In the genomic region with DNA sequence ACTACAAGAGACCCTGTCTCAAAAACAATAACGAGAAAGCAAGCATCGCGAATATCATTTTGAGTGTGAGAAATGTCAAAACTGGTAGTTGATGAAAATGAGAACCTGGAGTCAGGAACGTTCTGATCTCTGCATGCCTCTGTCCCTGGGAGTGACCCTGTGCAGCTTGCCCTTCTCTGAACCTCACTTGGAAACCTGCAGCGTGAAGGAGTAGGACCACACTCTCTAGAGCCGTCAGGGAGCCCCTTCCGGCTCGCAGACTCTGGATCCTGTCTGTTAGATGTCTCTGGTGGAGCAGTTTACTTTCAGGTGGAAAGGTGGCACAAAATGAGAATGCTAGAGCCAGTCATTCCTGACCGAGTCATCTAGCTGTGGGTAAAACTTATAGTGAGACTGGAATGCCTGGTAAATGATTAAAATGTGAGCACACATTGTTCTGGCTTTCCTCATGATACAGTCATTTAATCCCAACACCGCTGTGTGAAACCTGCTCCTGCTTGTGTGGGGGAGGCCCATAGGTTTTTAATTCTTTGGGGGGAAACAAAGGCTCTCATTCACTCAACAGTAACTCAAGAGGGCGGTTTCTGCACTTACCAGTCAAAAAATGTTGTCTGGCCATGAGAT, we compare ENCODE assay signal across 17 mouse cellular contexts. TPM values are rescaled to one million over a fixed set of nuclear protein-coding genes. Genes with fewer than 3 reads are reported as not detected.
DNase-seq lines count a peak whose midpoint lies in the region; ATAC-seq and TF ChIP-seq lines count a peak whose summit lies in the region.
"Had no signal": no experiment of that assay in that cellular context is flagged by ENCODE, and none has a peak within 500 bp of the region (broad histone marks: within the 10 kb centered on the region; RNA-seq: fewer than 3 reads in every experiment).

No protein-coding gene starts in this region.

- no peak for TF ChIP-seq EP300 in liver, postnatal 0 days (IDR thresholded peaks at IDR 0.05; ENCODE audit: low read depth)

- H3K9ac ChIP-seq in kidney, embryonic 14.5 days (ENCODE audit: low read depth, low read length) = no peak overlapping the region
- no peak overlapping the region for H3K9ac ChIP-seq in liver, postnatal 0 days (replicated peaks)
- H3K9ac ChIP-seq: embryonic facial prominence, embryonic 13.5 days; heart, embryonic 15.5 days; hindbrain, embryonic 15.5 days had no signal

- no peak overlapping the region for H3K4me3 ChIP-seq in kidney, embryonic 14.5 days (ENCODE audit: low read length)
- H3K4me3 ChIP-seq in liver, postnatal 0 days (ENCODE audit: low read depth, low read length) = no peak overlapping the region
- H3K4me3 ChIP-seq: embryonic facial prominence, embryonic 13.5 days; heart, embryonic 15.5 days; hindbrain, embryonic 15.5 days; midbrain, embryonic 10.5 days had no signal

- POLR2A ChIA-PET in Patski (lab: Charles Lee) = interaction anchor here (0.5 to 0.6 kb wide), 2 partner anchors 17 to 124 kb away, joined by 3 to 4 read pairs; no protein-coding TSS in a partner anchor

- H3K36me3 ChIP-seq in kidney, embryonic 14.5 days (ENCODE audit: control insufficient read depth, insufficient read depth, low read length) = no peaks in the 10 kb centered on the region
- H3K36me3 ChIP-seq in liver, postnatal 0 days (replicated peaks; ENCODE audit: insufficient read depth, low read length) = no peaks in the 10 kb centered on the region
- H3K36me3 ChIP-seq: embryonic facial prominence, embryonic 13.5 days; heart, embryonic 15.5 days; hindbrain, embryonic 15.5 days; midbrain, embryonic 10.5 days had no signal

- TF ChIP-seq CTCF in Patski (IDR thresholded peaks at IDR 0.05) = no peak
- TF ChIP-seq CTCF in liver, postnatal 0 days (IDR thresholded peaks at IDR 0.05; ENCODE audit: low read depth) = no peak

- ATAC-seq in Patski = peak; percentile 94
- peak; percentile 71 for ATAC-seq in kidney, embryonic 14.5 days (ENCODE audit: low FRiP score, low TSS enrichment)
- ATAC-seq in liver, postnatal 0 days = peak; percentile 62; the same call in 1 of the 2 replicates
- ATAC-seq in granulocyte monocyte progenitor cell, adult 5-6 weeks (replicated peaks; ENCODE audit: poor library complexity, severe bottlenecking) = no peak

- peak overlapping the region; percentile 65; the same call in 1 of the 2 replicates for H3K27ac ChIP-seq in kidney, embryonic 14.5 days (ENCODE audit: low read depth, low read length)
- H3K27ac ChIP-seq in liver, postnatal 0 days (ENCODE audit: low read depth) = no peak overlapping the region
- H3K27ac ChIP-seq: embryonic facial prominence, embryonic 13.5 days; heart, embryonic 15.5 days; hindbrain, embryonic 15.5 days had no signal

- in situ Hi-C loops in Patski (cut with MboI; ENCODE audit: low pct_unique_long_range_greater_than_20kb) = no loop called here

- no peaks in the 10 kb centered on the region for H3K27me3 ChIP-seq in Patski
- no peaks in the 10 kb centered on the region for H3K27me3 ChIP-seq in kidney, embryonic 14.5 days (ENCODE audit: control insufficient read depth, insufficient read depth, low read length)
- no peaks in the 10 kb centered on the region for H3K27me3 ChIP-seq in liver, postnatal 0 days (ENCODE audit: insufficient read depth, low read length)
- H3K27me3 ChIP-seq: heart, embryonic 15.5 days; hindbrain, embryonic 15.5 days had no signal

- CTCF ChIA-PET in Patski (lab: Charles Lee) = no interaction called here

- 67% methylated on average over 11 of the region's 11 CpGs for WGBS in kidney, embryonic 14.5 days
- WGBS in liver, postnatal 0 days (ENCODE audit: insufficient replicate concordance) = 64% methylated on average over 11 of the region's 11 CpGs

- no peaks in the 10 kb centered on the region; the same call in 1 of the 2 replicates for H3K4me1 ChIP-seq in kidney, embryonic 14.5 days (ENCODE audit: control insufficient read depth, insufficient read depth, low read length)
- no peaks in the 10 kb centered on the region for H3K4me1 ChIP-seq in liver, postnatal 0 days (ENCODE audit: insufficient read depth)

- DNase-seq in kidney, adult 11 months = peak; percentile 31
- no peak for DNase-seq in kidney, postnatal 10 days
- peak; percentile 55 for DNase-seq in Patski (ENCODE audit: low read depth, low spot score)
- DNase-seq in liver, postnatal 0 days = no peak
- no peak for DNase-seq in adrenal gland, postnatal 4 days (ENCODE audit: low spot score in 2 of 2)
- DNase-seq in cerebellum, postnatal 4 days (ENCODE audit: low spot score in 2 of 2) = no peak
- DNase-seq: adrenal gland, postnatal 25 days; cerebellum, postnatal 36 days; heart, adult 11 months; lung, adult 2 months; thymus, postnatal 14 days had no signal

- H3K4me2 ChIP-seq in kidney, embryonic 14.5 days (replicated peaks; ENCODE audit: low read depth, low read length) = no peak overlapping the region
- H3K4me2 ChIP-seq in liver, postnatal 0 days (ENCODE audit: low read depth, low read length) = peak overlapping the region; percentile 36
- H3K4me2 ChIP-seq: embryonic facial prominence, embryonic 13.5 days; heart, embryonic 15.5 days; hindbrain, embryonic 15.5 days had no signal

- H3K9me3 ChIP-seq in kidney, embryonic 14.5 days (ENCODE audit: control insufficient read depth, low read length) = no peaks in the 10 kb centered on the region
- H3K9me3 ChIP-seq in liver, postnatal 0 days (ENCODE audit: low read length) = no peaks in the 10 kb centered on the region
- H3K9me3 ChIP-seq: embryonic facial prominence, embryonic 13.5 days; heart, embryonic 15.5 days; hindbrain, embryonic 15.5 days; midbrain, embryonic 10.5 days had no signal

RNA-seq across cellular contexts. Expression of a gene that starts 31.2 kb away (rescaled TPM):
- polyA plus RNA-seq in Patski (2021) = 1.6 TPM
- 88.2 and 104 TPM in 2 replicates for polyA plus RNA-seq in kidney, embryonic 14.5 days (2014; fragmentation: Nextera tagmentation; extraction: Ambion mirVana)
- 1.2 and 1.3 TPM in 2 replicates for polyA plus RNA-seq in liver, postnatal 0 days (2015; fragmentation: Nextera tagmentation; extraction: Ambion mirVana)
- total RNA-seq in adrenal gland, postnatal 4 days (2021) = 10 to 100 TPM; 12.7 to 21.9 TPM
- total RNA-seq in granulocyte monocyte progenitor cell, adult 5-6 weeks (2014; fragmentation: Nextera tagmentation) = not detected in 2 replicates
- total RNA-seq in granulocyte monocyte progenitor cell, adult 5-6 weeks (2017) = 0.26 TPM in 1 of 2 replicates, not detected in the other

Comparison
In these comparisons a context has a peak if more than half of its experiments do, and no peak if none do; other contexts are left out.
1. DNase-seq: peak in kidney, adult 11 months (single experiment) and Patski (single experiment); none in kidney, postnatal 10 days (single experiment), liver, postnatal 0 days (single experiment), adrenal gland, postnatal 4 days (0 of 2) and cerebellum, postnatal 4 days (0 of 2).
2. RNA of a gene that starts 31.2 kb away (polyA plus RNA-seq): 88.2 to 104 TPM in kidney, embryonic 14.5 days; 1.6 TPM in Patski (single experiment) and 1.2 to 1.3 TPM in liver, postnatal 0 days; every median in the first group is over 10 times any median in the second.